Mouse (Mus musculus): ENCODE data around the gene Slc4a1. TPM values are rescaled to one million over a fixed set of nuclear protein-coding genes. Genes with fewer than 3 reads are reported as not detected.

Slc4a1 gene
- polyA plus RNA-seq, 1 experiment from 2014 or later = 3.0 TPM

DNA sequence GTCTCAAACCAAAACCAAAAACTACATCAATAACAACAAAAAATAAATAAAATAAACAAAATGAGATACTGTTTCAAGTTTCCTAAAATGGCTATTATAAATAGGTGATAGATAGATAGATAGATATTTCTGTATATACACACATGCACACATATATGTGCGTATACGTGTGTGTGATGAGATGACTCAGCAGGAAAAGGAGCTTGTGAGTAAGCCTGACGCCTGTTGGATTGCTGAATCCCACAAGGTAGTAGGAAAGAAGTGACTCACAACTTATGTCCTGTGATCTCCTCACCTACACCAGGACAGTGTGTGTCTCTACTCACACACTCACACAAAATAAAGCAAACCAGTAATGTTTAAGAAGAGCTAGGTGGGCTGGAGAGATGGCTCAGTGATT is 16.8 kb upstream of the Slc4a1 start:
- Histone ChIP-seq H3K4me2 (replicated peaks; ENCODE audit: low read depth, low read length) (no peak overlapping the region), H3K9me3 (ENCODE audit: control insufficient read depth, low read length) (no peaks in the 10 kb centered on the region), H3K4me1 (ENCODE audit: control insufficient read depth, insufficient read depth, low read length) (no peaks in the 10 kb centered on the region), H3K9ac (ENCODE audit: low read depth, low read length) (no peak overlapping the region), H3K4me3 (ENCODE audit: low read length) (no peak overlapping the region), H3K36me3 (ENCODE audit: control insufficient read depth, insufficient read depth, low read length) (no peaks in the 10 kb centered on the region), H3K27ac (ENCODE audit: low read depth, low read length) (no peak overlapping the region), H3K27me3 (ENCODE audit: control insufficient read depth, insufficient read depth, low read length) (no peaks in the 10 kb centered on the region)
- WGBS = 89% methylated on average over 3 of the region's 3 CpGs
- no peak for ATAC-seq (ENCODE audit: low FRiP score, low TSS enrichment)

DNA sequence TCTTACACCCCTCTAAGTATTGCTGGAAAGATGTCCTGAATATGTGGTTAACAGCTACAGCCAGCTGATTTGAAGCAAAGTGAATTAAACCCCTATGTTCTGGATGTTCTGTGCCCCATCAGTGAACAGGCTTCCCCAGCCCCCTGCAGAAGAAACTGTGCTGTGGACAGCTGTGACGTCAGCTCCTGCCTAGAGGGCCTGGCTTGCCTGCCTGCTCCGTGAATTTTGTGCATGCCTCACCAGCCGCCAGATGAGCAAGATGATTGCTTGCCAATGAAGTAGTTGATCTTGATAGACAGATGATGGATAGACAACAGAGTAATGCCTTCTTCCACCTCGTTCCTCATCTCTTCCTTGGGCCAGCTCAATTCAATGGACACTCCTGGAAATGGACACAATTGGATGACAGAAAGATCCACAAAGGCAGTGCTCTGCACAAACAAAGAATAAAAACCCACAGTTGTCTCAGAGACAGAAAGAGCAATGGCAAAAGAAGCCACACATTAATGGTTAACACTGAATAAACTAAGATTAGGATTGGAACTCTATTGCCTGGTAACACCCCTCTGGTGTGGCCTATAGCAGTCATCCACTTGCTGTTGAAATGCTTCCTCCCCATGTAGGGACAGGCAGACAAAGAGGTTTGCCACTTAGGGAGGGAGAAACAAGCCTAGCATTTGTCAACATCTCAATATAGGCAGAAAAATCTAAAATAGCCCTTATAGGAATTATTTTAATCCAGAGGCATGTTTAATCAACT is 15.5 kb upstream of the Slc4a1 start:
- WGBS = 56% methylated on average over 4 of the region's 4 CpGs

DNA sequence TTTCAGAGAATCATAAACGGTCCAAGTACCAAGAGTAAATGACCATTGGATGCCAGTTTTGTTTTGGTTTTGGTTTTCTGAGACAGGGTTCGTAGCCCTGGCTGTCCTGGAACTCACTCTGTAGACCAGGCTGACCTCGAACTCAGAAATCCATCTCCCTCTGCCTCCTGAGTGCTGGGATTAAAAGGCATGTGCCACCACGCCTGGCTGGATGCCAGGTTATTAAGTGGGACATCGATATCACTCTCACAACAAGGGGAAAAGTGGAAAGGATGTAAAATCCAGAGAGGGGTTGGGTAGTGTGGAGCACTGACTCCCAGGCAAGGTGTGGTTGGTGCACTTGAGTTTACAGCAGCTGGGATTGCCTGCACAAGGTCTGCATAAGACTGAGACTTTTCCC is 14.1 kb upstream of the Slc4a1 start:
- H3K4me1 ChIP-seq (ENCODE audit: control insufficient read depth, insufficient read depth, low read length) = peaks cover 16% of the 10 kb centered on the region
- no peak overlapping the region for H3K4me3 ChIP-seq (ENCODE audit: low read length)
- 73% methylated on average over 5 of the region's 5 CpGs for WGBS
- H3K27ac ChIP-seq (ENCODE audit: low read depth, low read length) = no peak overlapping the region
- no peaks in the 10 kb centered on the region for H3K36me3 ChIP-seq (ENCODE audit: control insufficient read depth, insufficient read depth, low read length)
- H3K4me2 ChIP-seq (replicated peaks; ENCODE audit: low read depth, low read length) = no peak overlapping the region
- ATAC-seq (ENCODE audit: low FRiP score, low TSS enrichment) = no peak
- H3K27me3 ChIP-seq (ENCODE audit: control insufficient read depth, insufficient read depth, low read length) = no peaks in the 10 kb centered on the region
- H3K9me3 ChIP-seq (ENCODE audit: control insufficient read depth, low read length) = no peaks in the 10 kb centered on the region
- H3K9ac ChIP-seq (ENCODE audit: low read depth, low read length) = no peak overlapping the region

More for the DNA sequence above, 15.5 kb upstream of the Slc4a1 start:
- Histone ChIP-seq H3K36me3 (ENCODE audit: control insufficient read depth, insufficient read depth, low read length) (no peaks in the 10 kb centered on the region), H3K4me2 (replicated peaks; ENCODE audit: low read depth, low read length) (no peak overlapping the region), H3K4me3 (ENCODE audit: low read length) (no peak overlapping the region), H3K27me3 (ENCODE audit: control insufficient read depth, insufficient read depth, low read length) (no peaks in the 10 kb centered on the region), H3K27ac (ENCODE audit: low read depth, low read length) (no peak overlapping the region), H3K9me3 (ENCODE audit: control insufficient read depth, low read length) (no peaks in the 10 kb centered on the region), H3K9ac (ENCODE audit: low read depth, low read length) (no peak overlapping the region), H3K4me1 (ENCODE audit: control insufficient read depth, insufficient read depth, low read length) (peaks cover 2% of the 10 kb centered on the region; the same call in 1 of the 2 replicates)
- no peak for ATAC-seq (ENCODE audit: low FRiP score, low TSS enrichment)

DNA sequence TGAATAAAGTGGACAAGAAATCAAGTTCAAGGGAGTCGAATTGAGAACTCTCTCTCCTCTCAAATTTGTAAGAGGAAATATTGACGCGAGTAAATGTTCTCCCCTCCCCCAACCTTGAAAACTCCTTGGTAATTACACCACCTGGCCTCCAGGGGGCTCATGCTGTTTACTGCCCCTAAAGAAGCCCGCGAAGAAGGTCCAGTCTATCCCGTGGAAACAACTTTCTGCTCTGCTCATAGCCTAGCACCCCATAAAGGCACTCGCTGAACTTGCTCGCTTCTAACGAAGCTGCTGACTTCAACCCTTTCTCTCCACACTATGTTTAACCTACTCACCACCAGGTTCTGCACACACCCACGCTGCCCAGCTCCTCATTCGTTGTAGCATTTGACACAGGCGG is 11.2 kb upstream of the Slc4a1 start:
- ATAC-seq (ENCODE audit: low FRiP score, low TSS enrichment) = no peak
- Histone ChIP-seq H3K36me3 (ENCODE audit: control insufficient read depth, insufficient read depth, low read length) (no peaks in the 10 kb centered on the region), H3K4me2 (replicated peaks; ENCODE audit: low read depth, low read length) (no peak overlapping the region), H3K9ac (ENCODE audit: low read depth, low read length) (no peak overlapping the region), H3K4me3 (ENCODE audit: low read length) (no peak overlapping the region), H3K4me1 (ENCODE audit: control insufficient read depth, insufficient read depth, low read length) (peaks cover 18% of the 10 kb centered on the region), H3K9me3 (ENCODE audit: control insufficient read depth, low read length) (no peaks in the 10 kb centered on the region), H3K27me3 (ENCODE audit: control insufficient read depth, insufficient read depth, low read length) (no peaks in the 10 kb centered on the region), H3K27ac (ENCODE audit: low read depth, low read length) (no peak overlapping the region)
- 73% methylated on average over 12 of the region's 12 CpGs for WGBS

DNA sequence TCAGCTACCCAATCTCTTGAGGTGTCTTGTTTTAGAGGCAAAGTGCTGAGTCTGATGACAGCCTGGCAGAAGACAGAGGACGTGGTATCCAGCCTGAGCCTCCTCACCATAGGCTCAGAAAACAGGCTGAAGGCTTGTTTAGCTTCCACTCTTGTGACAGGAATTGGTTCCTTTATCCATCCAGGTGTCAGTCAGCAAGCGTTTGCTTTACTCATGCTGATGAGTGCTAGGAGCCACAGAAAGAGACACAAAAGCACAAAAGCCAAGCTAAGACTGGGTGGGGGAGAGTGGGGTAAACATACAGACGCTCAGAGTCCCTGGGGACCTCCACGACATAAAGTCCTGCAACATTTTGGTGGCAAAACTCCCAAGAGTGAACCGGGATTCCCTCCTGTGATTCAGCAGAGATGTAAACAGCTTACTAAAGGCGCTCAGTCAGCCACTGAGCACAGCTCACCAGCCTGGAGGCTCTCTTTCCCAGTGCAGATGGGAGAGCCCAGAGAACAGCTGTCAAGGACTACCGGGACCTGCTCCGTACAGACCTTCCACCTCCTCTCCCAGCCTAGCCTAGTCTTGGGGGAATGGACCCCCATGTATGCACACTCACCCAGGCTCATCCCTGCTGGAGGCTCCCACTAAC is 10.3 kb upstream of the Slc4a1 start:
- WGBS = 14% methylated on average over 8 of the region's 8 CpGs
- H3K4me1 ChIP-seq (ENCODE audit: control insufficient read depth, insufficient read depth, low read length) = peaks cover 18% of the 10 kb centered on the region
- no peaks in the 10 kb centered on the region for H3K9me3 ChIP-seq (ENCODE audit: control insufficient read depth, low read length)
- peak overlapping the region; percentile 36 for H3K4me2 ChIP-seq (replicated peaks; ENCODE audit: low read depth, low read length)
- ATAC-seq (ENCODE audit: low FRiP score, low TSS enrichment) = no peak
- no peaks in the 10 kb centered on the region for H3K36me3 ChIP-seq (ENCODE audit: control insufficient read depth, insufficient read depth, low read length)
- H3K9ac ChIP-seq (ENCODE audit: low read depth, low read length) = peak overlapping the region; percentile 34
- no peaks in the 10 kb centered on the region for H3K27me3 ChIP-seq (ENCODE audit: control insufficient read depth, insufficient read depth, low read length)
- H3K27ac ChIP-seq (ENCODE audit: low read depth, low read length) = no peak overlapping the region
- H3K4me3 ChIP-seq (ENCODE audit: low read length) = peak overlapping the region; percentile 18; the same call in 1 of the 2 replicates

DNA sequence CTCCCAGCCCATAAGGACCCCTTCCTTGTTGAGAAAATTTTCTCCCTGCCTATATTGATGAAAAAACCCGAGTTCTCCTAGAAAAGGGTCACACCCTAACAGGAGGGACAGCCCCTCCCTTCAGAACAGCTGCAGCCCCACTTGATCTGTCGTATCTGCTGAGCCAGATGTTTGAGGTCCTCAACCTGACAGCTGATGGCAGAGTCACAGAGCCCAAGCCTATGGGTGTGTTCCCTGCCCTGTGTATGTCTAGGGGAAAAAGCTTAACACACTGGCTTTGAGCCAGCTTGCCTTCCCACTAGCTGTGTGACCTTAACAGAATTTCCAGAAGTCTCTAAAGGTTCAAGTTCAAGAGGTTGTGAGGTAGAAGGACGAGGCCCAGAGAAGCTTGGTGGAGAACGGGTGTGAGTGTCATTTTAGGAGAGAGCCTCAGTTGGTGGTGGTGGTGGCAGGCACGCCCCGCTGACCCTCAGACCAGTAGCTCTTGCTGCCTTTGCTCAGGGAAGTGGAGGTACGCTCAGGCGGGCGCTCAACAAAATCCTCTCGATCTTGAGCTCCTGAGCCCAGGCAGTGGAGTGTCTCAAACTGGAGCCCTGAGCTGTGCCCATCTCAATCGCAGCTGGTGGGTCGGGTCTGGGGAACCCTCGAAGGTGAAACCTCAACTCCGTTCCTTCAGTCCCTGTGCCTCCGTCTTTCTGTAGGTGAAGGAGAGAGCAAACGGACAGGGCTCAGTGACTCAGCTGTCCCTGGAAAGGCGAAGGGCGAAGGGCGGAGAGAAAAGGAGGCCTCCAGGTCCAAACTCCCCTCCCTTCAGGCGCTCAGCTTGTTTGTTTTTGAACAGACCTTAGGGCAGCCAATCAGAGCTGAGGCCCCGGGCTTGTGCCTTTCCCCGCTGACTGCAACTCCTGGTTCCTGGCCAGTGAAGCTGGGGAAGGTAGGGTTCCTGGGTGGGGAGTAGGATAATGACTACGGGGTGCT is 9.5 kb upstream of the Slc4a1 start:
- no peak overlapping the region; the same call in 1 of the 2 replicates for H3K27ac ChIP-seq (ENCODE audit: low read depth, low read length)

DNA sequence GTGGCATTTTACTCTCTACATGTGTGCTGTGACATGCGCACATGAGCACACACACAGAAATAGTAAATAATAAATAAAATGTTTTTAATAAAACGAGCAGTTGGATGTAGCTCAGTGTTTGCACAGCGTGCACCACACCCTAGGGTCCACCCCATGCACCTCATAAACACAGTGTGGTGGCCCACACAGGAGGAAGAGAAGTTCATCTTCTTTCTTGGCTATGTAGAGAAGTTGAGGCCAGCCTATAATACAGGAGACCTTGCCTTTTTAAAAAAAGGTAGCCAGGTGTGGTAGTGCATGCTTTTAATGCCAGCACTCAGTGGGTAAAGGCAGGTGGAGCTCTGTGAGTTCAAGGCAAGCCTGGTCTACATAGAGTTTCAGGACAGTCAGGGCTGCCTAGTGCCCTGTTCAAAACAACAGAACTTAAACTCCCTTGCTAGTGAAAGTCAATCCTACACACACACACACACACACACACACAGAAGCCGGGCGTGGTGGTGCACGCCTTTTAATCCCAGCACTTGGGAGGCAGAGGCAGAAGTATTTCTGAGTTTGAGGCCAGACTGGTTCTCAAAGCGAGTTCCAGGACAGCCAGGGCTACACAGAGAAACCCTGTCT is 8.2 kb upstream of the Slc4a1 start:
- H3K27ac ChIP-seq (ENCODE audit: low read depth, low read length) = no peak overlapping the region
- H3K27me3 ChIP-seq (ENCODE audit: control insufficient read depth, insufficient read depth, low read length) = no peaks in the 10 kb centered on the region
- peaks cover 18% of the 10 kb centered on the region for H3K4me1 ChIP-seq (ENCODE audit: control insufficient read depth, insufficient read depth, low read length)
- no peak for ATAC-seq (ENCODE audit: low FRiP score, low TSS enrichment)
- H3K9ac ChIP-seq (ENCODE audit: low read depth, low read length) = no peak overlapping the region
- H3K4me2 ChIP-seq (replicated peaks; ENCODE audit: low read depth, low read length) = no peak overlapping the region
- 90% methylated on average over 7 of the region's 7 CpGs for WGBS
- no peaks in the 10 kb centered on the region for H3K36me3 ChIP-seq (ENCODE audit: control insufficient read depth, insufficient read depth, low read length)
- no peaks in the 10 kb centered on the region for H3K9me3 ChIP-seq (ENCODE audit: control insufficient read depth, low read length)
- no peak overlapping the region for H3K4me3 ChIP-seq (ENCODE audit: low read length)

More for the DNA sequence above, 9.5 kb upstream of the Slc4a1 start:
- H3K27me3 ChIP-seq (ENCODE audit: control insufficient read depth, insufficient read depth, low read length) = no peaks in the 10 kb centered on the region
- WGBS = 2% methylated on average over 23 of the region's 23 CpGs
- H3K9ac ChIP-seq (ENCODE audit: low read depth, low read length) = peak overlapping the region; percentile 34
- peak overlapping the region; percentile 36 for H3K4me2 ChIP-seq (replicated peaks; ENCODE audit: low read depth, low read length)
- H3K9me3 ChIP-seq (ENCODE audit: control insufficient read depth, low read length) = no peaks in the 10 kb centered on the region
- H3K4me1 ChIP-seq (ENCODE audit: control insufficient read depth, insufficient read depth, low read length) = peaks cover 18% of the 10 kb centered on the region
- no peaks in the 10 kb centered on the region for H3K36me3 ChIP-seq (ENCODE audit: control insufficient read depth, insufficient read depth, low read length)
- ATAC-seq (ENCODE audit: low FRiP score, low TSS enrichment) = peak; percentile 79
- H3K4me3 ChIP-seq (ENCODE audit: low read length) = peak overlapping the region; percentile 18

DNA sequence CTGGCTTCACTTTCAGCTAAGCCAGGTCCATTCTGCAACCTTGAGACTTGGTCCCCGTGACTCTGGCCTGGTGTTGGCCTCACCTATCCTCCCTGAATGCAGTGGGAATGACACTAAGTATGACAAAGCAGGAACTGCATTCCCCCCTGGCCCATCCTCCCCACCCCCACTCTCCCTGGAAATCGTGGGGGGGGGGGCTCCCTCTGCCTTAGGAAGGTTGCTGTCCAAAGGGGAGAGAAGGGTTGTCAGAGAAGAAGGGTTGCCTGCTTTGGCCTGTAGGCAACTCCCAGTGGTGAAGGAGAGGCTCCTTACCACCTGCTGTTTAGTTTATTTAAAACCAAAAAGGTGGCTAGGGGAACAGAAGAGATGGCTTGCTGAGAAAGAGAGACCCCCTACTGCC is 7.6 kb upstream of the Slc4a1 start:
- no peak overlapping the region for H3K9ac ChIP-seq (ENCODE audit: low read depth, low read length)
- WGBS = 35% methylated on average over 2 of the region's 2 CpGs
- H3K36me3 ChIP-seq (ENCODE audit: control insufficient read depth, insufficient read depth, low read length) = no peaks in the 10 kb centered on the region
- no peak for ATAC-seq (ENCODE audit: low FRiP score, low TSS enrichment)
- no peak overlapping the region for H3K4me3 ChIP-seq (ENCODE audit: low read length)
- no peak overlapping the region for H3K4me2 ChIP-seq (replicated peaks; ENCODE audit: low read depth, low read length)
- peaks cover 18% of the 10 kb centered on the region for H3K4me1 ChIP-seq (ENCODE audit: control insufficient read depth, insufficient read depth, low read length)
- no peaks in the 10 kb centered on the region for H3K27me3 ChIP-seq (ENCODE audit: control insufficient read depth, insufficient read depth, low read length)
- no peaks in the 10 kb centered on the region for H3K9me3 ChIP-seq (ENCODE audit: control insufficient read depth, low read length)
- no peak overlapping the region for H3K27ac ChIP-seq (ENCODE audit: low read depth, low read length)

Measured in kidney, embryonic 14.5 days (tissue).